Mouse (Mus musculus) cortical plate, adult 2 months (tissue): ENCODE data around the gene Stk38l. TPM values are rescaled to one million over a fixed set of nuclear protein-coding genes. Genes with fewer than 3 reads are reported as not detected.

Experiments
- H3K27ac ChIP-seq: fragments of 200-500 bp; 2 replicates; pipeline ENCODE4 v1.5.1; 2012; ENCODE audit warnings: low read length, control low read depth, inconsistent platforms; ENCODE audit not compliant: insufficient read depth
- H3K4me1 ChIP-seq: fragments of 200-500 bp; 2 replicates; pipeline ENCODE4 v1.6.1; 2011; ENCODE audit warnings: low read length; ENCODE audit not compliant: control insufficient read depth, insufficient read depth
- H3K4me3 ChIP-seq: fragments of 200-500 bp; 2 replicates; pipeline ENCODE4 v1.5.1; 2011; ENCODE audit warnings: mild to moderate bottlenecking, low read length, control low read depth; ENCODE audit not compliant: insufficient read depth
- CTCF ChIP-seq: fragments of 200-500 bp; IDR thresholded peaks from 2 replicates; pipeline ENCODE4 v1.5.1; 2011; ENCODE audit warnings: mild to moderate bottlenecking, control low read depth, low read length; ENCODE audit not compliant: insufficient read depth; ENCODE audit errors: extremely low read depth
- POLR2A ChIP-seq: fragments of 200-500 bp; IDR thresholded peaks from 2 replicates; pipeline ENCODE4 v1.6.1; 2011; ENCODE audit warnings: mild to moderate bottlenecking, low read length, control low read depth; ENCODE audit not compliant: insufficient read depth; ENCODE audit errors: extremely low read depth
- polyA plus RNA-seq: library from polyadenylated mRNA; depleted of rRNA; stranded (reverse); fragments of >200 nt; gene quantifications from 2 replicates; pipeline ENCODE4 v1.2.3, GENCODE M21; 2012; rRNA removed

The Stk38l gene
- 14.6 and 15.7 TPM in 2 replicates for polyA plus RNA-seq

GRCm38 (mm10) chr6:146724581-146725383 lies at the start of gene Stk38l:
Gene Stk38l (plus strand): TSS chr6:146724995.
- Histone ChIP-seq H3K27ac (peak within 1 kb of the TSS; percentile 93), H3K4me3 (peak within 1 kb of the TSS; percentile 100), H3K4me1 (no peaks in the 10 kb centered on the region; the same call in 1 of the 2 replicates)
- TF ChIP-seq POLR2A (peak; percentile 63; the same call in 1 of the 2 replicates), CTCF (no peak)

DNA sequence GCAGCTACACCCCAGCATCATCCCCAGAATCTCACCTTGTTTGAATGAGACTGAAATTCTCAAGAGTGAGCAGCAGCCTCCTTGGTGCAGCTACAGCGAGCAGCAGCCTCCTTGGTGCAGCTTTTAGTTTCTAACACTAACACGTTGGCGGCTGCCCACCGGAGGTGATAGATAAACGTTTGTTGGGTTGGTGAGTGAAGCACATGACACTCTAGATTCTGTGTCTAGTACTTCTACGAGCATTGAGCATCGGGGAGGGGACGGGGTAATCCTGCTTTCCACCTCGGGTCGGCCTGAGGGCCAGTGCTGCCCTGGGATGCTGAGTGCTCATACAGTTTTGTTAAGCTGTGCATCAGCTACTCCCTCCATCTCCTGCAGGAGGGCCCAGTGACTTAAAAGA lies 47.9 kb upstream of the Stk38l start:
- no peaks in the 10 kb centered on the region for H3K4me1 ChIP-seq
- H3K27ac ChIP-seq: no peak overlapping the region
- TF ChIP-seq POLR2A: no peak
- TF ChIP-seq CTCF: no peak
- no peak overlapping the region for H3K4me3 ChIP-seq

DNA sequence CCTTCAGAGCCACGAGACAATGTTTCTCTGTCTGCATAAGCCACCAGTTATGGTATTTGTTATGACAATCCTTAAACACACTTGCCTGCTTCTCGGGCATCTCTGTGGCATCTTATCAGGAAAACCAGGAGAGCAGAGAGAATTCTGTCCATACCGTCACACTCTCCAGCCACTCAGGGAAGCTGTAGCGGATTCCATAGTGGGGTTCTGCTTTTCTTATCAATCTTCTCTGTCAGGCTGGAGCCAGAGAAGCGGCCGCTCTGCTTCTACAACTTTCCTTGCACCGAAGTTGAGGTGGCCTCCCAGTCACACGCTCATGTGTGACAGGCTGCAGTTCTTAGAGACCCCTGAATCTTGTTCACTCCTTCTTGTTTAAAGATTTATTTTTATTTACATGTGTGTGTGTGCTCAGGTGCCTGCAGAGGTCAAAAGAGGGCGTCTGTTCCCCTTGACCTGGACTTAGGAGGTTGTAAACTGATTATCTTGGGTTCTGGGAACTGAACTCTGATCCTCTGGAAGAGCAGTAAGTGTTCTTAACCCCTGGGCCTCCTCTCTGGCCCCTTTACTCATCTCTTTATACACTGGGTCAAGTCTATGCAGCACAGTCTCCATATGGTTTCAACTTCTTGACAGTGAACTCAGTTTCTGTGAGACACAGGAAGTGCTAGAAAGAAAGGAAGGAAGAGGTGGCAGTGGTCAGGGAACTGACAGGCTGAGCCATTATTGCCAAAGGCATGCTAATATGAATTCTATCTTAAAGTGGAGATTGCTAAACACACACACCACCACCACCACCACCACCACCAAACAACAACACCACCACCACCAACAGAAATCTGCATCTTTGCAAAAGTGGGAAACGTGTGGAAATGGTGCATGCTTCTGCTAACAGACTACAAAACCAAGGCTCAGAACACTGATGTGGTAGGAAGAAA lies 46.4 kb upstream of the Stk38l start:
- Histone ChIP-seq H3K27ac (no peak overlapping the region), H3K4me1 (no peaks in the 10 kb centered on the region), H3K4me3 (no peak overlapping the region)
- TF ChIP-seq CTCF (no peak), POLR2A (no peak)

- no peak overlapping the region for H3K27ac ChIP-seq
- no peaks in the 10 kb centered on the region for H3K4me1 ChIP-seq
- H3K4me3 ChIP-seq: no peak overlapping the region
- no peak for TF ChIP-seq CTCF
Observed at GRCm38 (mm10) chr6:146683881-146684280, 40.9 kb upstream of the Stk38l start.

GRCm38 (mm10) chr6:146685781-146686308 lies 39.0 kb upstream of the Stk38l start:
- Histone ChIP-seq H3K4me3 (no peak overlapping the region), H3K4me1 (no peaks in the 10 kb centered on the region), H3K27ac (no peak overlapping the region)
- no peak for TF ChIP-seq POLR2A
- TF ChIP-seq CTCF: no peak

DNA sequence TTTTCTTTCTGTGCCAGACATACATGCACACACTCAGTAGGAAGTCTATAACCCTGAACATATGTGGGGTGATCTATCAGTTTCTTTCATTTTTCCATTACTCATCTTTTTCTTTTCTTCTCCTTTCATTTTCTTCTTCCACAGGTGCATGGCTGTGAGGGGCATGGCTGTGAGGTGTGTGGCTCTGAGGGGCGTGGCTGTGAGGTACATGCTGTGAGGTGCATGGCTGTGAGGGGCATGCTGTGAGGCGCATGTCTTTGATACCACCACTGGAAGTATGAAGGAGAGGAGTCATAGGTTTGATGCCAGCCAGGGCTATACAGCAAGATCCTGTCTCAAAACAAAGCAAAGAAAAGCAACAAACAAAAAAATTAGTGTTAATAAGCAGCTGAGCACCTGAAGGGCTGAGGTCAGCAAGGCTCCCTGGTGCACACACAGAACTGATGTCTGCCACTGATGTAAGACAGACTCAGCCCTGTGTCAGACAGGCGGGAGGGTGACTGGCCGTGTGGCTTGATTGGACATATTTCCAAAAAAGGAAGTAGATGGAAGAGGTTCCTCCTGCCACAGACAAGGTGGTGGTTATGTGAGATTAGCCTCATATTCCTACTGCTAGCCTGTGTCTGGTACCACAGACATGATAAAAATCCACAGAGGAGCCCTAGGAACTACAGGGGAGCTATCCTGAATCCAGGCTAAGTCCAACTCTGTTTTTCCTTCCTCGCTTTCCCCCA lies 38.2 kb upstream of the Stk38l start:
- TF ChIP-seq CTCF: no peak
- no peak for TF ChIP-seq POLR2A
- H3K4me1 ChIP-seq: no peaks in the 10 kb centered on the region
- no peak overlapping the region for H3K4me3 ChIP-seq
- H3K27ac ChIP-seq: no peak overlapping the region

GRCm38 (mm10) chr6:146688010-146688409 lies 36.8 kb upstream of the Stk38l start:
- H3K4me3 ChIP-seq: no peak overlapping the region
- no peaks in the 10 kb centered on the region for H3K4me1 ChIP-seq
- no peak overlapping the region for H3K27ac ChIP-seq
- TF ChIP-seq CTCF (no peak), POLR2A (no peak)

- TF ChIP-seq POLR2A (no peak), CTCF (no peak)
- Histone ChIP-seq H3K4me1 (no peaks in the 10 kb centered on the region), H3K27ac (no peak overlapping the region), H3K4me3 (no peak overlapping the region)
Observed at GRCm38 (mm10) chr6:146688861-146689260, 35.9 kb upstream of the Stk38l start.

DNA sequence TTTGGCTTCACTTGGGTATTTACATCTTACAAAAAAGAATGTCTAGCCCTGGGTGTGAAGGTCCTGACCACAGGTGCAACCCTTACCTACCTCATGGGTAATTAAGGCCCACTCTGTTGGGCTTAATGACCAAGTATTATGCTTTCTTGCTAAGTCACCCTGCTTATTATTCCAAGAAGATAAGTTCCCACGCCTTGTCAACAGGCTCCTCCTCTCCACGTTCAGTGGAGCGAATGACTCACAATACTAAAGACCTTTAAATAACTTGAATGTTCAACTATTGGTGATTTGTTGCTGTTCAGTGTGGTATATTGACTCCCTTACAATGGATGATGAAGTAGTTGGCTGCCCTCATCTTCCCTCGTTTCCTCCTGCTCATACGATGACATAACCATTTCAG lies 27.0 kb upstream of the Stk38l start:
- TF ChIP-seq CTCF (no peak), POLR2A (no peak)
- Histone ChIP-seq H3K4me1 (no peaks in the 10 kb centered on the region), H3K4me3 (no peak overlapping the region), H3K27ac (no peak overlapping the region)
